Mouse (Mus musculus): ENCODE results near the gene Tnc.

- no peak for TF ChIP-seq CTCF (IDR thresholded peaks at IDR 0.05; ENCODE audit: borderline replicate concordance, insufficient read depth, low read length)
- no peak for TF ChIP-seq POLR2A (IDR thresholded peaks at IDR 0.05; ENCODE audit: low read depth, low read length)
Observed at GRCm38 (mm10) chr4:63958601-63959000, 88.2 kb downstream of the Tnc start.

Measured in embryonic fibroblast, embryonic 13.5 days (primary cell).